Mouse (Mus musculus): ENCODE results near the gene Ankrd50. TPM values are rescaled to one million over a fixed set of nuclear protein-coding genes. Genes with fewer than 3 reads are reported as not detected.

Ankrd50 gene
- total RNA-seq, 2 experiments from 2014 or later, result 7.8 to 11.9 TPM

DNA sequence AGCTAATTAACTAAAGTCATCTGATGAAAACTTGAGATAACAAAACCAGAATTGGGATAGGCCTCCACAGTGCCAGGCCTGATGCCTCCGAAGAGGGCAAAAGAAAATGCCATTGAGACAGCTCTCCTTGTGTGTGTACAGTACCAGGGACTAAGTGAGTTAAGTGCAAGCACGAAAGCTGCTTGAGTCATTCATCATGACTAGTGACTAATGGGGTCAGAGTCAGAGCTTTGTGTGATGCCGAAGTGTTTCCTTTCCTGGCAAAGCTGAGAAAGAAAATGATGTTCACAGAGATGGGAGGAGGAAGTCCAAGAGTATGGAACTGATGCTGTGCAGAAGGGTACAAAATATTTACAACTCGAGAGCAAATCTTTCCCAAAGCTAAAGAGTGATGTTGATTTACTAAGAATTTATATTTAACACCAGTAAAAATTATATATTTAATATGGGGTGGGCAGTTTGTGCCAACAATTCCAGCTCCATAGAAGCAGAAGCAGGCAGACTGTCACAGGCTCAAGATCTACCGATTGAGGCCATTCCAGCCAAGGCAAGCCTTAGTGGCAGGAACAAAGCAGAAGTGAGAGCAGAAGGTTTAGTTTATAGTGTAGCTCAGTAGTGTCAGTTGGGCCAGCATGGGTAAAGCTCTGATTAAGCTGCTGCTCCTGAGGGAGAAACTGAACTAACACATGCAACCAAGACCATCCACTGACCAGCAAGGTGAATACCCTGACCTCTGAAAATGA is 25.0 kb downstream of the Ankrd50 start:
- Histone ChIP-seq H3K4me3 (no peak overlapping the region), H3K27ac (no peak overlapping the region)
- intact Hi-C loops (cut with DNase I), result no loop called here
- TF ChIP-seq CTCF (IDR thresholded peaks at IDR 0.05), result no peak
- DNase-seq, result no peak

DNA sequence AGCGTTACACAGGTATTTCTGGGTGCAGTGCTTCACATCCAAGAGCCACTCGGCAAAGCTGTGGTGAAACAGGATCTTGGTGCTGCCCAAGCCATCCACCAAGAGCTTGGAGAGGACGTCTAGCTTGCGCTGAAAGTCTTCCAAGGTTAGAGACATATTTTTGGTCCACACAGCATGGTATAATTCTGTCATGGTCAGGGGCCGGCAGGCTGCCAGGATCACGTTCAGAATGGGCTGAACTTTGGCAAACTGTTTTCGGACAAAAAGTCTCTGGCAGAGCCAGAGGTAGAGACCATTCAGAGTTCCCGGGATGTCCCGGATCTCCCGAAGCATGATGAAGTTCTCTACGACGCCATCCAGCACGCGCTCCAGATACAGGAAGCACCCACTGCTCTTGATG is 27.6 kb downstream of the Ankrd50 start:
- Histone ChIP-seq H3K27ac (no peak overlapping the region), H3K4me3 (no peak overlapping the region)
- no peak for TF ChIP-seq CTCF (IDR thresholded peaks at IDR 0.05)
- DNase-seq, result no peak
- intact Hi-C loops (cut with DNase I), result no loop called here

DNA sequence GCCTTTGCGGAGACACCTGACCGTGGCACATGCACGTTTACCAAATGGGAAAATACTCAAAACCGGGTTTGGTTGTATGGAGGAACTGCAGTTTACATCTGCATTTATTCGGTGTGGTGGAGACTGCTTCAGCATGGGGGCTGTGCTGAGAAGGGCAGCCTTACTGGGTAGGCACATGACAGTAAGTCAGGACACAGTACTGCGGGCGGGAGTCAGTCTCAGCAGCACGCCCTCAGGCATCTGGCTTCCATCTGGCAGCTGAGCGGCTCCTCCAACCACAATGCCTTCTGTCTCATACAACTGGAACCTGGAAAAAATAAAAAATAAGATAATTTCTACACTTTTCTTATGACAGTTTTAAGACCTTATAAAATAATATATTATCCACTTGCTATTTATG is 32.4 kb downstream of the Ankrd50 start:
- H3K27ac ChIP-seq, result no peak overlapping the region
- intact Hi-C loops (cut with DNase I), result no loop called here
- no peak overlapping the region for H3K4me3 ChIP-seq
- no peak for TF ChIP-seq CTCF (IDR thresholded peaks at IDR 0.05)
- no peak for DNase-seq

DNA sequence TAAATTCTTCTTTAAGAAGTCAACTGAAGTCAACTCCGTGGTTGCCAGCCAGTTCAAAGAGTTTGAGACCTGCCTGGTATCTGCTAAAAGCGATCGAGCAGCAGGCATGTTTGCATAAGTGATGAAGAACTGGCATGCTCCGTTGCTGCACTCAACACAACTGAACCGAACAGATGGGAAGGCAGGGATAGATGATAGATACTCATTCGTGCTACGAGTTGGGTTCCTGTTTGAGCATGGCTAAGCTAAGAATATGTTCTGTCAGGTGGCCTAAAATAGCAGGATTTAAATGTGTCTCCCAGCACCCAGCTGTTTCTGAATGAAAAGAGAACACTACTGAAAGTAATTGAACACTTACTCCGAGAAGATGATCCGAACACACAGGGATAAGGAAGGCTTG is 38.1 kb downstream of the Ankrd50 start:
- intact Hi-C loops (cut with DNase I), result no loop called here
- DNase-seq, result no peak
- no peak for TF ChIP-seq CTCF (IDR thresholded peaks at IDR 0.05)
- Histone ChIP-seq H3K27ac (no peak overlapping the region), H3K4me3 (no peak overlapping the region)

DNA sequence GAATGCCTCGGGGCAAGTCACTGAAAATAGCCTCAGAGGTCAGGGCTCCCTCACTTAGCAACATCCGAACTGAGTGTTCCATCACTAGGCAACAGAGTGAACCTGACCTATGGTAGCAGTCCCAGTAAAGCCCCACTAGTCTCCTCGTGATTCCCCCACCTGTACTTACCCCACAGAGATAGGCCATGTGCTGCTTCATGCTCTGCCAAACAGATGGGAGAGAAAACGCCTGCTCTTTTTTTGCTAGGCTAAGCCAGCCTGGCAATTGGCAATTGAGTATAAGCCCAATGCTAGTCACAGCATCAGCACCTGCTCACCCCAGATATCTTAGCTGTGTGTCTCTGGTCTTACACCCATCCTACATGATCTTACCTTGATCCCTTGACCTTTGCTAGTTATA is 40.8 kb downstream of the Ankrd50 start:
- Histone ChIP-seq H3K4me3 (no peak overlapping the region), H3K27ac (no peak overlapping the region)
- no peak for DNase-seq
- intact Hi-C loops (cut with DNase I), result no loop called here
- TF ChIP-seq CTCF (IDR thresholded peaks at IDR 0.05), result no peak

DNA sequence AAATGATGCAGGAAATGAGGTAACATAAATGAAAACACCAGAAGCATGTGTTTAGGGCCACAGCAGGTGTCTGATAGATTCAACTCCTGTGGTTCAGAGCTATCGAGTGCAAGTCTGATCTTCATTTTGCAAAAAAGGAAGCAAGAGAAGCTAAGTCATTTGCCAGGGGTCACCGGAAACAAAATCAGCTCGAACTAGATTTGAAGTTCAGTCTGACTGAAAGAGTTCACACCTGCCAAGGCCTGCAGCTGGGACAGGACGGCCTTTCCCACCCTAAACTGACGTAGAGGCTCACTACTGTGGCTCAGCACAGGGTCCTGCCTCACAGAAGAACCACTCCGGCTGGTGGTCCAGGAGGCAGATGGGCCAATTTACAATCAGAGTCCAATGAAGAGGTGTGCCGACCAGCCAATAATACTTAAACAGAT is 44.1 kb downstream of the Ankrd50 start:
- intact Hi-C loops (cut with DNase I), result no loop called here
- no peak overlapping the region for H3K27ac ChIP-seq
- no peak for TF ChIP-seq CTCF (IDR thresholded peaks at IDR 0.05)
- no peak overlapping the region for H3K4me3 ChIP-seq
- no peak for DNase-seq

DNA sequence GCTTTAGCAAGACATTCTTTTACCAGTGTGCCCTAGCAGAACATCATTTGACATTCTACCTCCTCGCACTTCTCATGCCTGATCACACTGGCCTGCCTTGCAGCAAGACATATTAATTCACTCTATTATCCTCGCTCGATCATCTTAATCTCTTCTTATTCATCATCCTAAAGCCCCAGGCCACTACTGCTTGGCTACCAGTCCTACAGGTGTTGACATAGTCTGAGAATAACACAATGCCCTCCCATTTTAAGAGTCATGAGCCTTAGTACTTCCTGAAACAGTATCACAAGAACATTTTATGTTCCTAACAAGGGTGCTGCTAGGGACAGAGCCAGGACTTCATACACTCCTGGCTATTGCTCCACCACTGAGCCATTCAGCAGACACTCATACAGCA is 48.0 kb downstream of the Ankrd50 start:
- intact Hi-C loops (cut with DNase I), result no loop called here
- no peak for DNase-seq
- no peak overlapping the region for H3K4me3 ChIP-seq
- TF ChIP-seq CTCF (IDR thresholded peaks at IDR 0.05), result no peak
- H3K27ac ChIP-seq, result no peak overlapping the region

DNA sequence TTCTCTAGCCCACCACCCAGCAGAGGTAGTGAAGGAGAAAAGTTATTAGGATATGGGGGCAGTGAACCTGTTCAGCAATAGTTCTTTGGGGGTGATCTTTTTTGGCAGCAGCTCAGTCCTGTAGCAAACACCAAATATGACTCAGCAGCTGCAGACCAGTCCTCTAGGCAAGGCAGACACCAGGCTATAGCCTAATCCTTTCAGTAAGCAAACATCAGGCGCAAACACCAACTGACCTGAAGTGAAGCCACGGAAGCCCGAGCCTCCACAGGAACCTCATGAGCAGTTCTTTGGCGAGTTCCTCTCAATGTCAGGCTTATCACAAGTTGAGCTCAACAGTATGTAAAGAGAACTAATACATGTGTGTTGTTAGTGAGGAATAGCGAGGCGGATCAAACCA is 48.8 kb downstream of the Ankrd50 start:
- TF ChIP-seq CTCF (IDR thresholded peaks at IDR 0.05), result no peak
- intact Hi-C loops (cut with DNase I), result no loop called here
- no peak overlapping the region for H3K27ac ChIP-seq
- no peak overlapping the region for H3K4me3 ChIP-seq
- DNase-seq, result no peak

DNA sequence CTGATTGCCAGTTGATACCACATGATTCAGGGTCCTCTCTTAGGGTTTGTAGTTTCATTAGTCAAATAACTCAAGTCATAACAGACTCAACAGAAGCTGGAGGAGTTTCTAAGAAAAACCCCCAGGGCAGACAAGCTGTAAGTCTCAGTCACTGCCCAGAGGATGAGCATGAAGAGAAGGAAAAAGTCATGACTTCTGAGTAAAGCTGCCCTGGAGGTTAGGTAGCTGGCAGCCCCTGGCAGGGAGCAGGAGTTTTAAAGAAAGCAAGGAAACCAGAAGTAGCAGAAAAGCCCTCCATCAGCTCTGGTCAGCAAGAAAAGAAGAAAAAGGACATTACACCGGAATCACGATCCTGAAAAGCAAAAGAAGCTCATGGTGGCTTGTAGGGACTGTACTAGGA is 50.2 kb downstream of the Ankrd50 start:
- H3K27ac ChIP-seq, result no peak overlapping the region
- H3K4me3 ChIP-seq, result no peak overlapping the region
- DNase-seq, result no peak
- intact Hi-C loops (cut with DNase I), result no loop called here
- TF ChIP-seq CTCF (IDR thresholded peaks at IDR 0.05), result no peak

DNA sequence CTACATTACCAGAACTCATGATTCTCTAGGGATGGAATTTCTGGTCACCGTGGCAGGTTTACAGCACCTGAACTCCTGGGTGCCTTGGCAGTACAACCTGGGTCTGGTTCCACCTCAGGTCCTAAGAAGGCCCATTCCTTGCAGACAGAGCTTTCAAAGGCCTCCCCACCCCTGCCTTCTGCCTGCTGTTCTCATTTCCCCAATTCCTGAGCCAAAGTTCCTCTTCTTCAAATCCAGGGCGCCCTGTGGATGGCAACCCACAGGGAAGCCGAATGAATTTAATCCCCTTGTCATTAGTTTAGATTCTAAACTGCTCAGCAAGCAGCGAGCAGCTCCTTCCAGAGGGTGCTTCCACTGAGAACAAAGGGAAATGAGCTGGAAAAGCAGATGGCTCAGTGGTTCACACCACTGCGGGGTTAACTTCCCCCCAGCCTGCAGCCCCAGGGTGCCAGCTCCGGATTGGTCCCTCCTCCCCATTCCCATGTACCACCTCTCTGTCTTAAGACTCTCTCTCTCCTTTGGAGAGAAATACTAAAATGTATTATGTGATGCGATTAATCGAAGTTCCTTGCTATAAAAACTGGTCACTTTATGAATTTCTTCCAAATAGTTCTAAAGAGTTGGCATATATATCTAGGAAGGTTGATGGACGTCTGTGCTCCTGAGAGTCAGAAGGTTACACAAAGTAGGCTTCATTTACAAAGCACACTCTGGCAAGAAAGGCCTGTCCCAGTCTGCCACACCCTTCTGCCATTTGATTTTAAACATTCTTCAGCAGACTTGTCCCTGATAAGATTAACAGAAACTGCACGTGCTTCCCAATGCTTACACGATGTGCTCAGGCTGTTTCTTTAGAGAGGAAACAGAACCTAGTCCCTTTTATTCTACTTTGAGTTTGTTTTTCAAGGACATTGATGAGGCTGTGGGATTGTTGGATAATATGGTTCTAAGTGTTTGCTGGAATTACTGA is 50.9 kb downstream of the Ankrd50 start:
- no peak for DNase-seq
- H3K27ac ChIP-seq, result no peak overlapping the region
- TF ChIP-seq CTCF (IDR thresholded peaks at IDR 0.05), result no peak
- no peak overlapping the region for H3K4me3 ChIP-seq
- intact Hi-C loops (cut with DNase I), result no loop called here

DNA sequence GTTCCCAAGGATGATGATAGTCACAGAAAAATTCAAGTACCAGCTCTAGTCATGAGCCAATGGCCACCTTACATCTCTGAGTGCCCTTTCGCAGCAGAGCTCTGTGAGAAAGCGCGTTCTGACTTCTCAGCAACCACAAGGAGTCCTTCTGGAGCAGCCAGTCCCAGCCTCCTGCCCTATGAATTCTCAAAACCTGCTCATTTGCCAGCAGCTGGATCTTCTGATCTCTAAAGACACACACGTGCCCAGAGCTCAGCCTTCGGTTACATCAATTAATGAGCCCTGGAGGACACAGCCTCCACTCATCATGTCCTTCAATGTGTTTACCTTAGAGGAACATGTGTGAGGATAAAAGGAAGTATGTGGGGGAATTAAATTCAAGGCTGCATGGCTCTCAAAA is 53.2 kb downstream of the Ankrd50 start:
- H3K4me3 ChIP-seq, result no peak overlapping the region
- intact Hi-C loops (cut with DNase I), result no loop called here
- TF ChIP-seq CTCF (IDR thresholded peaks at IDR 0.05), result no peak
- no peak for DNase-seq
- no peak overlapping the region for H3K27ac ChIP-seq

DNA sequence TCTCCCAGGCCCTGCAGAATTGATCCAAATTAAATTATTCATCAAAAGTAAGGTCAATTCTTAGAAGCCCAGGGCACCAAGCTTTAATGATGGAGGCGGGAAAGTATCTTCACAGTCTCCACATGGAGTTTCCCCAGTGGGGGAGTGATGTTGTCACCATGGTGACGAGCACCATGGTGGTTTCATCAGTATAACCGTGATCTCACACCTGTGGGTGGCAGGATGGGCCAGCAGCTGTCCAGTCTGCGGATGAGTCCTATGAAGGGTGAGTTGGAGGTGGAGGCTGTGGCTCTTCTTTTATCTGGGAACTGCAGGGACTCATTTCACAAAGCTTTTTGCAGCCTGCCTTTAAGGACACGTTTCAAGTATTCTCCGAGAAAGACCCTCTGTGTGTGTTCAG is 53.6 kb downstream of the Ankrd50 start:
- no peak overlapping the region for H3K27ac ChIP-seq
- no peak for TF ChIP-seq CTCF (IDR thresholded peaks at IDR 0.05)
- H3K4me3 ChIP-seq, result no peak overlapping the region
- no peak for DNase-seq
- intact Hi-C loops (cut with DNase I), result no loop called here

DNA sequence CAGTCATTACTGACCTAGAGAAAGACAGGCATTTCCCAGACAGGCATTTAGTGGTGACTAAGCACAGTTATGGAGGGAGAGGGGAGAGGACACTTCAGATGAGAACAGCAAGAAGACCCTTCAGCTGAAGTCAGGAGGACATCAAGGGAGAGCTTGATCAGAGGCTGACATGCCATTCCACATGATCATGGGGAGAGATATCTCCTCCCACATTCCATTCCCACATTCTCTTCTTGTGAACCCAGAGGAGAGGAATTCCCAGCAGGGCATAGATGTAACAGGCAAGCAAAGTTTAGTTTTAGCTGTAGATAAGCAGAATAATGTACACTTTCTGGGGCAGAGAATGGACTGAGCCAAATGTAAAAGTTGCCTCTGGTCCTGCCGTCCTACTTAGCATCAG is 57.4 kb downstream of the Ankrd50 start:
- TF ChIP-seq CTCF (IDR thresholded peaks at IDR 0.05), result no peak
- H3K4me3 ChIP-seq, result no peak overlapping the region
- DNase-seq, result no peak
- intact Hi-C loops (cut with DNase I), result no loop called here
- H3K27ac ChIP-seq, result no peak overlapping the region
